Mouse (Mus musculus): Measurements from ENCODE around the gene Slc26a3.

DNA sequence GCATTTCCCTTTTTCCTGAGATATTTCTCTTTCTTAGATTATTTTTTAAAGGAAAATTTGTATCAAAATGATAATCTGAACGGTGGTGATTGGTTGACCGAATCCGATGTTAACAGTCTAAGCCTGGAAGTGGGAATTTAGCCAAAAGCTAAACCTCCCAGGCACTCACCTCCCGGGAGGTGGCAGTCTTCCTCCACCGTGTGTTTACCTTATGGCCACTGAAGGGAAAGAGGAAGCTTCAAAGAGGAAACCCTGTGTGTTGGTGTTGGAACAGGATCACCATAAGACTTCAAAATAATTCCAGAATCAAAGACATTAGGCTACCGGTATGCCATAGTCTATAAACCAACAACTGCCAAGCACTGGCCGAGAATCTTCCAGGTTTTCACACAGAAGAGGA is 21.0 kb upstream of the Slc26a3 start:
- TF ChIP-seq HCFC1 (IDR thresholded peaks at IDR 0.05; ENCODE audit: borderline replicate concordance, insufficient read depth, low read length) (no peak), ZC3H11A (IDR thresholded peaks at IDR 0.05; ENCODE audit: borderline replicate concordance, low read depth, low read length) (no peak), ZNF384 (IDR thresholded peaks at IDR 0.05; ENCODE audit: low read depth, low read length) (no peak)

Measured in ES-E14 (cell line).